ENCODE assay signal across 8 mouse cellular contexts in the genomic region with DNA sequence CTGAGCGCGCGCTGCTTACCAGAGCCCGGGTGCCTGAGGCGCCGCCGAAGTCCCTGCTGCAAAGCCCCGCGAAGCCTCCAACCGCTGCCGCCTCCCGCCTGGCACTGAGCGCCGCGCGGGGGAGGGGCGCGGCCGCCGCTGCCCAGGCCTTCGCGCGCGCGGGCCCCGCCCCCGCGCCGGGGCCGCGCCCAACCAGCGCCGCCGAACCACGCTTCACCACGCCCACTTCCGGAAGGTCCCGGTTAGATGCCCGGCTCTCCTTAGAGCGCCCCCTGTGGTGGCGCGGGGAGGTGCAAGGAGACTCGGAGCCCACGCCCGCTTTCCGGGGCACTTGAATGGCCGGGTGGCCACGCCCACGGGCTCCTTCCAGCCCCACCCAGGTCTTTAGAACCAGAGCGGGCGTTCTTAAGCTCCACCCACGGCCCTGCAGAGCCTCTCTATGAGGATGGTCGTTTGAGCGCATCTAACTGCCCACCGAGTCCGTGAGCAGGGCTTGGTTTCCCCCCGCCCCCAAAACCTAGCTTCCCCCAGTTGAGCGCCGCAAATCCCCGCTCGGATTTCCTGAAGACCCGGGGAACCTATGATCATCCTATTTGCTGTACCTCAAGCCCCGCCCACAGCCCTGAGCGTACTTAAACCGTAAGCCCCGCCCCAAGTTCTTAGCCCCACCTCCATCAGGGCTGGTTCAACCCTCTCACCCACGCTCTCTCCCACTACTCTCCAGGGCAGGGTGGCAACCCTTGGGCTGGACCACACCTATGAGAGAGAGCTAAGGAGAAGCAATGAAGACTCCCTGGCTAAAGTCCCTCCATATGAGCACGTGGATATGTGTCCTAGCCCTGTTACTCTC. TPM values are rescaled to one million over a fixed set of nuclear protein-coding genes. Genes with fewer than 3 reads are reported as not detected.
DNase-seq lines count a peak whose midpoint lies in the region; ATAC-seq lines count a peak whose summit lies in the region.

Gene Coro1c (minus strand): TSS at position 167 of the 850 bp plus-strand sequence.

- WGBS in intestine, embryonic 14.5 days: under 1% methylated on average over 56 of the region's 68 CpGs

- H3K4me3 ChIP-seq in intestine, embryonic 14.5 days (ENCODE audit: low read depth, low read length): peak within 1 kb of the TSS; percentile 81

- no peaks in the 10 kb centered on the region for H3K27me3 ChIP-seq in intestine, embryonic 14.5 days (replicated peaks; ENCODE audit: control insufficient read depth, insufficient read depth, low read length)

- H3K27ac ChIP-seq in intestine, embryonic 14.5 days (ENCODE audit: low read depth): peak within 1 kb of the TSS; percentile 96

- DNase-seq in adrenal gland, adult 18-20 months (ENCODE audit: low spot score in 2 of 2): peak; percentile 100
- peak; percentile 98 for DNase-seq in embryo, embryonic 11 days
- peak; percentile 97 for DNase-seq in gastrocnemius, postnatal 25 days
- peak; percentile 100 for DNase-seq in intestine, embryonic 14.5 days (ENCODE audit: low spot score)
- peak; percentile 98 for DNase-seq in left cerebral cortex, postnatal 14 days (ENCODE audit: low spot score in 2 of 2)
- DNase-seq in mesoderm, embryonic 11.5 days (ENCODE audit: low read depth, low spot score): peak; percentile 99
- peak; percentile 94 for DNase-seq in right cerebral cortex, postnatal 36 days (ENCODE audit: low spot score in 2 of 2)
- peak; percentile 98 for DNase-seq in yolk sac, embryonic 10.5 days (ENCODE audit: low spot score)

- H3K4me2 ChIP-seq in intestine, embryonic 14.5 days (ENCODE audit: low read length): peak within 1 kb of the TSS; percentile 75

- intact Hi-C loops in left cerebral cortex, postnatal 14 days (cut with DNase I): loop anchor here (5.0 to 10.0 kb wide), 2 partner anchors 37 to 54 kb away; no protein-coding TSS in a partner anchor

- peak; percentile 83 for ATAC-seq in intestine, embryonic 14.5 days (replicated peaks; ENCODE audit: low FRiP score, low TSS enrichment, low read depth)

- H3K36me3 ChIP-seq in intestine, embryonic 14.5 days (ENCODE audit: control insufficient read depth, insufficient read depth, low read length): no peaks in the 10 kb centered on the region

- no peaks in the 10 kb centered on the region for H3K9me3 ChIP-seq in intestine, embryonic 14.5 days (ENCODE audit: control insufficient read depth, low read length)

- peaks cover 32% of the 10 kb centered on the region for H3K4me1 ChIP-seq in intestine, embryonic 14.5 days (replicated peaks; ENCODE audit: control insufficient read depth, insufficient read depth, low read length)

- H3K9ac ChIP-seq in intestine, embryonic 14.5 days (ENCODE audit: low read length): peak within 1 kb of the TSS; percentile 87

RNA-seq across cellular contexts. Expression of gene Coro1c, which starts in this region (rescaled TPM):
- 10 to 100 TPM; 43.9 to 56.3 TPM for total RNA-seq in adrenal gland, adult 18-20 months (2021)
- total RNA-seq in gastrocnemius, postnatal 25 days (2021): 10 to 100 TPM; 11.9 to 17.1 TPM
- 185 and 200 TPM in 2 replicates for polyA plus RNA-seq in intestine, embryonic 14.5 days (2014; fragmentation: Nextera tagmentation; extraction: Ambion mirVana)
- total RNA-seq in left cerebral cortex, postnatal 14 days (2021): 100 to 1,000 TPM in 1 of 2 experiments, 10 to 100 TPM in 1; 97.7 to 102 TPM

Comparison
In these comparisons a context has a peak if more than half of its experiments do, and no peak if none do; other contexts are left out.
1. Peak in every context shown above with its lines: DNase-seq, ATAC-seq, H3K4me3 ChIP-seq and H3K27ac ChIP-seq.